10 mouse cellular contexts compared by ENCODE assay signal in genomic region chr19:59467413-59468064, GRCm38 (mm10). TPM values are rescaled to one million over a fixed set of nuclear protein-coding genes. Genes with fewer than 3 reads are reported as not detected.
DNase-seq lines count a peak whose midpoint lies in the region; ATAC-seq and TF ChIP-seq lines count a peak whose summit lies in the region.
"Had no signal": no experiment of that assay in that cellular context is flagged by ENCODE, and none has a peak within 500 bp of the region (broad histone marks: within the 10 kb centered on the region; RNA-seq: fewer than 3 reads in every experiment).

No protein-coding gene starts in this region.

- TF ChIP-seq CTCF in ES-Bruce4 (IDR thresholded peaks at IDR 0.05; ENCODE audit: low read depth, low read length) = no peak

- peaks cover 31% of the 10 kb centered on the region for H3K4me1 ChIP-seq in heart, embryonic 10.5 days
- H3K4me1 ChIP-seq in ES-Bruce4 (ENCODE audit: control insufficient read depth, insufficient read depth, low read length) = no peaks in the 10 kb centered on the region
- H3K4me1 ChIP-seq in forebrain, embryonic 15.5 days = peaks cover 70% of the 10 kb centered on the region
- peaks cover 37% of the 10 kb centered on the region for H3K4me1 ChIP-seq in limb, embryonic 12.5 days (replicated peaks)

- peak; percentile 54 for ATAC-seq in forebrain, embryonic 15.5 days (replicated peaks)
- no peak for ATAC-seq in limb, embryonic 12.5 days (ENCODE audit: insufficient number of reproducible peaks, insufficient read depth, low FRiP score, low TSS enrichment, low read depth)
- no peak for ATAC-seq in activated CD4-positive, CD25-positive, alpha-beta regulatory T cell, adult 4 months
- ATAC-seq: intestine, postnatal 0 days had no signal

- no peak for TF ChIP-seq POLR2A in ES-Bruce4 (IDR thresholded peaks at IDR 0.05; ENCODE audit: insufficient read depth, low read length)

- intact Hi-C loops in heart, postnatal 36 days (cut with DNase I) = no loop called here
- intact Hi-C loops in heart, postnatal 14 days (cut with DNase I) = no loop called here

- H3K4me2 ChIP-seq in forebrain, embryonic 15.5 days (replicated peaks) = peak overlapping the region; percentile 47
- H3K4me2 ChIP-seq in limb, embryonic 12.5 days = peak overlapping the region; percentile 38

- H3K9me3 ChIP-seq in heart, embryonic 10.5 days = no peaks in the 10 kb centered on the region
- no peaks in the 10 kb centered on the region for H3K9me3 ChIP-seq in ES-Bruce4 (replicated peaks; ENCODE audit: control insufficient read depth, insufficient read depth, low read length, poor library complexity, severe bottlenecking)
- no peaks in the 10 kb centered on the region for H3K9me3 ChIP-seq in forebrain, embryonic 15.5 days
- H3K9me3 ChIP-seq in limb, embryonic 12.5 days = no peaks in the 10 kb centered on the region

- TF ChIP-seq EP300 in ES-Bruce4 (IDR thresholded peaks at IDR 0.05; ENCODE audit: insufficient read depth, low read depth, low read length) = no peak

- H3K27ac ChIP-seq in heart, embryonic 10.5 days = no peak overlapping the region
- no peak overlapping the region for H3K27ac ChIP-seq in ES-Bruce4 (ENCODE audit: insufficient read depth, low read length)
- H3K27ac ChIP-seq in forebrain, embryonic 15.5 days (replicated peaks) = peak overlapping the region; percentile 84
- H3K27ac ChIP-seq in limb, embryonic 12.5 days = no peak overlapping the region

- no peak overlapping the region for H3K9ac ChIP-seq in ES-Bruce4 (ENCODE audit: low read depth, poor library complexity, severe bottlenecking)
- peak overlapping the region; percentile 31; the same call in 1 of the 2 replicates for H3K9ac ChIP-seq in forebrain, embryonic 15.5 days (replicated peaks)
- H3K9ac ChIP-seq in limb, embryonic 12.5 days (replicated peaks) = no peak overlapping the region

- peaks cover 100% of the 10 kb centered on the region for H3K27me3 ChIP-seq in heart, embryonic 10.5 days (ENCODE audit: insufficient read depth, poor library complexity, severe bottlenecking)
- H3K27me3 ChIP-seq in ES-Bruce4 (ENCODE audit: control insufficient read depth, insufficient read depth, low read length, poor library complexity, severe bottlenecking) = peaks cover 22% of the 10 kb centered on the region
- peaks cover 40% of the 10 kb centered on the region for H3K27me3 ChIP-seq in forebrain, embryonic 15.5 days
- peaks cover 96% of the 10 kb centered on the region for H3K27me3 ChIP-seq in limb, embryonic 12.5 days

- no peaks in the 10 kb centered on the region for H3K36me3 ChIP-seq in heart, embryonic 10.5 days
- H3K36me3 ChIP-seq in ES-Bruce4 (ENCODE audit: control insufficient read depth, insufficient read depth, low read length, poor library complexity, severe bottlenecking) = no peaks in the 10 kb centered on the region
- no peaks in the 10 kb centered on the region for H3K36me3 ChIP-seq in forebrain, embryonic 15.5 days
- no peaks in the 10 kb centered on the region for H3K36me3 ChIP-seq in limb, embryonic 12.5 days

- 1% methylated on average over 23 of the region's 23 CpGs for WGBS in heart, embryonic 10.5 days
- under 1% methylated on average over 23 of the region's 23 CpGs for WGBS in forebrain, embryonic 15.5 days
- WGBS in limb, embryonic 12.5 days = 2% methylated on average over 23 of the region's 23 CpGs

- peak overlapping the region; percentile 27; the same call in 1 of the 2 replicates for H3K4me3 ChIP-seq in heart, embryonic 10.5 days
- peak overlapping the region; percentile 5; the same call in 1 of the 2 replicates for H3K4me3 ChIP-seq in ES-Bruce4 (ENCODE audit: low read depth, low read length)
- H3K4me3 ChIP-seq in forebrain, embryonic 15.5 days = peak overlapping the region; percentile 22
- H3K4me3 ChIP-seq in limb, embryonic 12.5 days (replicated peaks) = peak overlapping the region; percentile 19

- DNase-seq in heart, embryonic 10.5 days (ENCODE audit: low spot score) = no peak
- DNase-seq in heart, postnatal 36 days = no peak
- no peak for DNase-seq in heart, postnatal 14 days
- no peak for DNase-seq in cerebellum, postnatal 4 days (ENCODE audit: low spot score in 2 of 2)
- DNase-seq: lung, postnatal 14 days had no signal

RNA-seq across cellular contexts. Expression of gene Emx2, which starts 9.4 kb away (rescaled TPM):
- polyA plus RNA-seq in heart, embryonic 10.5 days (2016; fragmentation: Nextera tagmentation; extraction: Ambion mirVana) = 1.1 and 1.7 TPM in 2 replicates
- not detected for total RNA-seq in heart, postnatal 36 days (2021)
- polyA plus RNA-seq in ES-Bruce4 (2011; ENCODE audit: insufficient read depth, insufficient read length, low read depth, missing spikeins) = 0.51 and 0.59 TPM in 2 replicates
- polyA plus RNA-seq in forebrain, embryonic 15.5 days (2015; fragmentation: Nextera tagmentation; extraction: Ambion mirVana) = 14.7 and 19.9 TPM in 2 replicates
- 12.0 and 18.9 TPM in 2 replicates for polyA plus RNA-seq in limb, embryonic 12.5 days (2016; fragmentation: Nextera tagmentation; extraction: Ambion mirVana)
- not detected for polyA plus RNA-seq in activated CD4-positive, CD25-positive, alpha-beta regulatory T cell, adult 4 months (2017; shearing (Covaris generic))
- total RNA-seq in heart, postnatal 14 days (2021) = not detected
- polyA plus RNA-seq: intestine, postnatal 0 days had no signal
